Mouse (Mus musculus) cerebellum, adult 2 months (tissue): ENCODE measurements at regions not wholly inside any gene's neighbourhood (a gene's known extent, or its start where the extent isn't known, plus 50 kb on each side); places are given as distances from the start of the nearest gene placed in this dataset.

Source experiments
- DNase-seq, 2 experiments: peaks; one replicate each; pipeline ENCODE4 v3.0.0; 2021
- H3K27ac ChIP-seq: fragments of 200-500 bp; 2 replicates; pipeline ENCODE4 v1.5.1; 2012; ENCODE audit warnings: low read length, control low read depth, inconsistent platforms; ENCODE audit not compliant: insufficient read depth
- H3K27me3 ChIP-seq: fragments of 200-500 bp; 2 replicates; pipeline ENCODE4 v1.6.1; 2012; ENCODE audit warnings: inconsistent platforms, mild to moderate bottlenecking, low read length, moderate library complexity; ENCODE audit not compliant: control insufficient read depth, insufficient read depth
- H3K4me1 ChIP-seq: fragments of 200-500 bp; 2 replicates; pipeline ENCODE4 v1.6.1; 2011; ENCODE audit warnings: low read length; ENCODE audit not compliant: control insufficient read depth, insufficient read depth
- H3K4me3 ChIP-seq: fragments of 200-500 bp; replicated peaks from 2 replicates; pipeline ENCODE3; 2011; ENCODE audit warnings: mild to moderate bottlenecking, low read depth, low read length, control low read depth; ENCODE audit not compliant: insufficient read depth
- CTCF ChIP-seq: fragments of 200-500 bp; IDR thresholded peaks from 2 replicates; pipeline ENCODE4 v1.5.1; 2011; ENCODE audit warnings: low read depth, mild to moderate bottlenecking, control low read depth, low read length, moderate library complexity, borderline replicate concordance; ENCODE audit not compliant: insufficient read depth
- POLR2A ChIP-seq: fragments of 200-500 bp; IDR thresholded peaks from 2 replicates; pipeline ENCODE4 v1.6.1; 2011; ENCODE audit warnings: low read length, control low read depth, borderline replicate concordance; ENCODE audit not compliant: insufficient read depth
- WGBS: fragments of 180-500 bp; shearing (Covaris S2); methylation state at CpG from one replicate; pipeline ENCODE4 v1.1.7; 2018; 5-methylcytosine and 5-hydroxymethylcytosine counted together

DNA sequence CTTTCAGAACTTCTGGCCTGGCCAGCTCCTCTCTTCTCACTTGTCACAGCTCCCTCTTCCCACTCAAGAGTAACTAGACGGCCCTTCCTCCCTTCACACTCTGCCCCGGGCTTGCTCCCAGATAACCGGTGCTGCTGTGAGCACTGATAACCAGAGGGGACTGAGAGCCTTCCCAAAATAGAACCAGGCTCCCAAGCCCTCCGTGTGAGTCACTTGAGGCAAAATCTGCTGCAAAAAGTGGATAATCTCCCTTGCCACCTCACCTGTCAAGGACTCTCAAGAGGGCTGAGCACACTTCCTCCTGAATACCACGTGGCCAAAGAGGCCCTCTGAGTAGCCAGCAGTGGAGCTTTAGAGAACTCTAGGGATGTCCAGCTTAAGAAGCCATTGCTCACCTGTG, 257.6 kb upstream of the Irx2 start:
- Histone ChIP-seq H3K27ac (no peak overlapping the region), H3K4me1 (no peaks in the 10 kb centered on the region), H3K4me3 (no peak overlapping the region), H3K27me3 (no peaks in the 10 kb centered on the region)
- TF ChIP-seq POLR2A (no peak), CTCF (no peak)
- DNase-seq, result no peak
- 70% methylated on average over 5 of the region's 5 CpGs for WGBS

DNA sequence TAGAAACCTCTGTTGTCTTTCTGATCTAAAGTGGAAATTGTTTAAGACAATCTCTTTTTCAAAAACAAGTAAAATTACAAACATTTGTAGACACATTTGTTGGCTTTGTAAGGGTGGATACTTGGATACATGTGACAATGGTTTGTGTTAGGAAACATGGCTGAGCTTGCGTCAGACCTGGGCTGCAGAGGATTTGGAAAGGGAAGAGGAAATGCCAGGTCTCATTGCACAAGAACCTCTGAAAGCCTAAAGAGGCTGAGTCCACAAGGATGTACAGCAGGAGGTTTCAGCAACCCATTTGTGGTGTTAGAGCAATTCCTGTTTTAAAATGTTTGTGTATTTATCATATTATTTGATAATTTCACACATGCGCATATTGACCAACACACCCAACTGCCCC, 235.3 kb upstream of the Irx2 start:
- H3K4me1 ChIP-seq, result no peaks in the 10 kb centered on the region
- WGBS, result 96% methylated on average over 2 of the region's 2 CpGs
- H3K27me3 ChIP-seq, result no peaks in the 10 kb centered on the region
- H3K4me3 ChIP-seq, result no peak overlapping the region
- TF ChIP-seq POLR2A (no peak), CTCF (no peak)
- no peak overlapping the region for H3K27ac ChIP-seq
- DNase-seq, result no peak

DNA sequence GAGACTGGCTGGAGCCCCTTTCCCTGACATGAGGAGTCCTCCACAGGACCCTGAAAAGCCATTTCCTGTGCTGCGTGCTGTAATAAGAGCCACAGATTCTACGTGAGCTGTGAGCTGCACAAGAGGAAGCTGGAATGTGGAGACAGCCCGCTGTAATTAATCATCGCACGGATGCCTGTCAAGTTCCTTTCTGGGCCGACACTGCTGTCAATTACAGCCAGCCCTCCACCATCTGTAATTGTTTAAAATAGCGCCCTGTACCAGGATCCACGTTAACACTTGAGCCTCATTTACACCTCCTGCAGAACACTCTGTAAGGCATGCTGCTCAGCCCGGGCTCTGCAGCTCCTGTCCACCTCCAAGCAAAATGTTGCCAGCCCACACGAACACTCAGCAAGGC, 227.9 kb upstream of the Irx2 start:
- no peaks in the 10 kb centered on the region for H3K27me3 ChIP-seq
- no peak for TF ChIP-seq POLR2A
- TF ChIP-seq CTCF, result no peak
- no peak for DNase-seq
- WGBS, result 2% methylated on average over 10 of the region's 10 CpGs
- no peak overlapping the region for H3K4me3 ChIP-seq
- H3K27ac ChIP-seq, result no peak overlapping the region
- H3K4me1 ChIP-seq, result no peaks in the 10 kb centered on the region

DNA sequence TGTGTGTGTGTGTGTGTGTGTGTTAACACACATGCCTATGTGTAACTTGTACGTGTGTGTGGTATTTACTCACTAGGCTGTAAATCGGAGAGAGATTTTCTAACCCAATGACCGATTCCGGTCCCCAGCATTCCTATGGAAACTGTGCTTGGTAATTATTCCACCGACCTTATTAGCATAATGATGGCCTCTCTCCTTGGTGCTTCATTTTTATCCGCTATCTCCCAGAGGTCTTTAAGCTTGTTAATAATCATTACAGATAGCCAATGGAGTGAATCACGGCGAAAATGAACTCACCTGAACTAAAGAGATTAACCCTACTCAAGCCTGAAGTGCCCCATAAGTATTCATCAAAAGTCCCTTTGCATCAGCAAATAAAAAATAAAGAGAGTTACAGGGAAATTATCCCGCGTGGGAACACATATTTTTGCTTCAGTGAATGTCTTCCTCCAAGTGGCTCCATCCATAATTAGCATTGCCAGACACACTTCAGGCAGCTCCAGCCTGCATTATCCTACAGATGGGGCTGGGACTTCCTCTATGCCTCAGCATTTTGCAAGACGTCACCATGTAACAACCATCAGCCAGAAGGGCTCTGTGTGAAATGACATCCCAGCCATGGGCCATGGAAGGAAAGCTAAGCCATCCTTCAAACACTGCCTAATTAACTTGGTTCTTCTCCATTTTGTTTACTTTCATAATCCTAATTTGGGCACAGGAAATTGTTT, 219.2 kb upstream of the Irx2 start:
- Histone ChIP-seq H3K27ac (no peak overlapping the region), H3K4me3 (no peak overlapping the region), H3K4me1 (no peaks in the 10 kb centered on the region), H3K27me3 (no peaks in the 10 kb centered on the region)
- 75% methylated on average over 11 of the region's 11 CpGs for WGBS
- no peak for DNase-seq
- TF ChIP-seq POLR2A (no peak), CTCF (no peak)

DNA sequence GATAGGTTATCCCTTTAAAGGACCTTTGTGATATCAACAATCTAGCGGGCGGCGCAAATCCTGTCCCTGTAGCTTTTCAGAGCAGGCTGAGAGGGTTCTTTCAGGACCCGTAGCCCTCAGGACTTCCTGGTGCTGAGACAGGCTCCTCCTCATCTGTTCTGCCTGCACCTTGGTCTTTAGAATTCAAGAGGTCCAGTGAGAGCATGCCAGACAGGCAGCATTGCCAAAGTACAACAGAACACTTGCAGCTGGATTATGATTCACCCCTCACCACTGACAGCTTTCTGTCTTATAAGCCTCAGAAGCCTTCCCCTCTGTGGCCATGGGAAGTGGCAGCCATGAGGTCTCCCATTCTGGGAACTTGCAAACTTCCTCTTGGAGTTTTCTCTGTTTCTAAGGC, 216.0 kb upstream of the Irx2 start:
- WGBS, result 94% methylated on average over 4 of the region's 4 CpGs
- Histone ChIP-seq H3K27me3 (no peaks in the 10 kb centered on the region), H3K27ac (no peak overlapping the region), H3K4me3 (no peak overlapping the region), H3K4me1 (no peaks in the 10 kb centered on the region)
- DNase-seq, result no peak
- TF ChIP-seq POLR2A, result no peak
- TF ChIP-seq CTCF, result no peak

DNA sequence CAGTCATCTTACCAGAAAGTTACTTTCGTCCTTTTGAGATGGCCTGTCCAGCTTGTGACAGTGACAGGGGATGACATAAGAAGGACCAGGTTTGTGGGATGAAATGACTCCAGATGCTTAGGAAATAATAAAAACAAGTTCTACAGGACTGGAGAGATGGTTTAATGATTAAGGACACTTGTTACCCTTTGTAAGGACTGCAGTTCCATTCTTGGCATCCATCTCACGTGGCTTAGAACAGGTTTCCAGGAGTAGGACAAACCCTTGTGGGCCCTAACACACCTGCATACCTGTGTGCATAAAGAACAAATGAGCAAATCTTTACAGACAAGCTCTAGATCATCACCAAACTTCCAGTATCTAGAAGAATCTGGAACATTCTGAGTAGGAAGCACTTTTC, 211.6 kb upstream of the Irx2 start:
- no peak for DNase-seq
- Histone ChIP-seq H3K27ac (no peak overlapping the region), H3K27me3 (no peaks in the 10 kb centered on the region), H3K4me3 (no peak overlapping the region), H3K4me1 (no peaks in the 10 kb centered on the region)
- WGBS, result 66% methylated on average over 2 of the region's 2 CpGs
- no peak for TF ChIP-seq CTCF
- TF ChIP-seq POLR2A, result no peak

DNA sequence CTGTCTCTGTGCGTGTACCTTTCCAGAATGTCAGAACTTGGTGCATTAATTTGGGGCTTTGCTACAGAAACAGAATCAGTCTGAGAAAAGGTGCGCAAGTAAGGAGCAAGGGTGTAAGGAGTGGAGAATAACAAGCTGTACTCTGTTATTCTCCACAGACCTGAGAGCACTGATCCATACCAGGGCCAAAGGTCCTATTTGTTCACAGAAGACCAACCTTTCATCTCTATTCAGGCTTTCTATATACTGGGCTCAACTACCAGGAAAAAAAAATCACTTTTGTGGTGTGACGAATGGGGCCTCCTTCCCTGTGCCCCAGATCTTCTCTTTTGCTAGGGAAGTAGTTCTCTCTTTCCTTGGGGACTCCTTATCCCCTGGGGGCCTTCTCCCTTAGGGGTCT, 210.8 kb upstream of the Irx2 start:
- H3K4me3 ChIP-seq, result no peak overlapping the region
- 84% methylated on average over 3 of the region's 3 CpGs for WGBS
- no peaks in the 10 kb centered on the region for H3K27me3 ChIP-seq
- TF ChIP-seq POLR2A, result no peak
- TF ChIP-seq CTCF, result no peak
- H3K27ac ChIP-seq, result no peak overlapping the region
- no peaks in the 10 kb centered on the region for H3K4me1 ChIP-seq
- no peak for DNase-seq

DNA sequence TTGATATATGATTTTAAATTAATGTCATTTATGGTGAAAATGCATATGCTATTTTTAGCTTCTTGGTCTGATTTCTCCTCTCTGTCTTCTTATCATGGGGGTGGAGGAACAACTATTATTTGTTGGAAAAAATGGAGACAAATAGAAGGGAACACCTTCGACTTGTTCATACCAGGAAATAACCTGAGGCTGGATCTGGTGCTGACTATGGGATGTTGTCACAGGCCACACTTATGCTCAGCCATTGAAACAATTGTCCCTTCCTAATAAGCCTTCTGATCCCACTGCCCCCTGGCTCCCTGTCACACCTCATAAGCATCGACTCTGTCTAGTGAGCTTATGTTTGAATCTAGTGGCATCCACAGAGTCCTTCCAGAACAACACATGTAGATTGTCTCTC, 210.3 kb upstream of the Irx2 start:
- Histone ChIP-seq H3K27me3 (no peaks in the 10 kb centered on the region), H3K27ac (no peak overlapping the region), H3K4me1 (no peaks in the 10 kb centered on the region), H3K4me3 (no peak overlapping the region)
- DNase-seq, result no peak
- WGBS, result 57% methylated on average over 2 of the region's 2 CpGs
- TF ChIP-seq POLR2A, result no peak
- TF ChIP-seq CTCF, result no peak

DNA sequence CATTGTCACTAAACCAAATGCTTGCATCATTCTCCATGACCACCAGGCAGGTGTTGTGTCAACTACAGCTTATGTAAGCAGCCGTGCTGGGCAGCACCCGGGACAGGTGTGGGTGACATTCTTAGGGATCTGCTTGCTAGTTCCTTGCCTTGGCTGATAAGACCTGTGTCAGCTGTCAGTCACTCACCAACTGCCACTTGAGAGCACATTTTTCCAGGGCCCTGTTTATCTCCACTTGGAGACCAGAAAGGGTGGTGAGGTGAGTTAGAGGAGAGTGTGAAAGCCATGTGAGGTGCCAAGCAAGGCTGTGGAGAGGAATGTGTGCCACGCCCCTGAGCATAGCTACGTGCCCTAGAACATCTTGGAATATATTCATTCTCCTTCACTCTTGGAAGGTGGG, 209.1 kb upstream of the Irx2 start:
- DNase-seq, result no peak
- 91% methylated on average over 4 of the region's 4 CpGs for WGBS
- no peak overlapping the region for H3K4me3 ChIP-seq
- no peaks in the 10 kb centered on the region for H3K27me3 ChIP-seq
- TF ChIP-seq POLR2A, result no peak
- TF ChIP-seq CTCF, result no peak
- H3K4me1 ChIP-seq, result no peaks in the 10 kb centered on the region
- no peak overlapping the region for H3K27ac ChIP-seq
